Mouse (Mus musculus) limb, embryonic 12.5 days (tissue): ENCODE measurements around the gene Ints1. TPM values are rescaled to one million over a fixed set of nuclear protein-coding genes. Genes with fewer than 3 reads are reported as not detected.
"Not testable (repeated sequence)": the region's sequence is repeated elsewhere in the genome, so short reads cannot be mapped to it uniquely, and the experiment has no call there.

ENCODE experiments used
- ATAC-seq: fragments of 200-750 bp; cut with Nextera tagmentation; 2 replicates; pipeline ENCODE4 v1.8.0; 2017; ENCODE audit warnings: low read depth, moderate TSS enrichment; ENCODE audit not compliant: insufficient number of reproducible peaks, insufficient read depth, low FRiP score, low TSS enrichment
- H3K27ac ChIP-seq: fragments of 300-500 bp; sonication (generic); 2 replicates; pipeline ENCODE4 v1.5.1; 2016; ENCODE audit warnings: mild to moderate bottlenecking, moderate library complexity
- H3K27me3 ChIP-seq: fragments of 300-500 bp; sonication (generic); 2 replicates; pipeline ENCODE4 v1.6.1; 2016; ENCODE audit warnings: mild to moderate bottlenecking, moderate library complexity
- H3K36me3 ChIP-seq: fragments of 300-500 bp; sonication (generic); 2 replicates; pipeline ENCODE4 v1.6.1; 2016; ENCODE audit warnings: mild to moderate bottlenecking, moderate library complexity
- H3K4me1 ChIP-seq: fragments of 300-500 bp; sonication (generic); replicated peaks from 2 replicates; pipeline ENCODE4 v1.6.1; 2016
- H3K4me2 ChIP-seq: fragments of 300-500 bp; sonication (generic); 2 replicates; pipeline ENCODE4 v1.6.1; 2016; ENCODE audit warnings: mild to moderate bottlenecking, moderate library complexity
- H3K4me3 ChIP-seq: fragments of 300-500 bp; sonication (generic); replicated peaks from 2 replicates; pipeline ENCODE4 v1.5.1; 2016; ENCODE audit warnings: mild to moderate bottlenecking
- H3K9ac ChIP-seq: fragments of 300-500 bp; sonication (generic); replicated peaks from 2 replicates; pipeline ENCODE4 v1.6.1; 2016; ENCODE audit warnings: mild to moderate bottlenecking, moderate library complexity
- H3K9me3 ChIP-seq: fragments of 300-500 bp; sonication (generic); 2 replicates; pipeline ENCODE4 v1.6.1; 2016; ENCODE audit warnings: mild to moderate bottlenecking, moderate library complexity
- WGBS: fragments of 180-500 bp; shearing (Covaris S2); methylation state at CpG from one replicate; pipeline ENCODE4 v1.1.7; 2016; 5-methylcytosine and 5-hydroxymethylcytosine counted together
- polyA plus RNA-seq: library from polyadenylated mRNA; unstranded; fragments of >200 nt; fragmentation: Nextera tagmentation; extraction: Ambion mirVana; gene quantifications from 2 replicates; pipeline ENCODE4 v1.2.1, GENCODE M21; 2016

The Ints1 gene
- polyA plus RNA-seq, 1 experiment from 2014 or later, result 32.8 TPM

GRCm38 (mm10) chr5:139750535-139750934 is 24.9 kb downstream of the Ints1 start:
- ATAC-seq, result no peak
- Histone ChIP-seq H3K9ac (no peak overlapping the region), H3K4me3 (no peak overlapping the region), H3K4me1 (0 out of 2 replicates have a peak, but pooled peaks cover 4% of the 10 kb centered on the region), H3K36me3 (peaks cover 62% of the 10 kb centered on the region), H3K27ac (no peak overlapping the region), H3K9me3 (no peaks in the 10 kb centered on the region), H3K4me2 (no peak overlapping the region), H3K27me3 (no peaks in the 10 kb centered on the region)

GRCm38 (mm10) chr5:139749413-139750125 is 25.9 kb downstream of the Ints1 start:
- Histone ChIP-seq H3K27me3 (no peaks in the 10 kb centered on the region), H3K4me1 (0 out of 2 replicates have a peak, but pooled peaks cover 4% of the 10 kb centered on the region), H3K4me2 (no peak overlapping the region), H3K9me3 (no peaks in the 10 kb centered on the region), H3K9ac (no peak overlapping the region), H3K27ac (no peak overlapping the region), H3K4me3 (no peak overlapping the region), H3K36me3 (peaks cover 53% of the 10 kb centered on the region)
- 86% methylated on average over 16 of the region's 16 CpGs for WGBS
- ATAC-seq, result no peak

DNA sequence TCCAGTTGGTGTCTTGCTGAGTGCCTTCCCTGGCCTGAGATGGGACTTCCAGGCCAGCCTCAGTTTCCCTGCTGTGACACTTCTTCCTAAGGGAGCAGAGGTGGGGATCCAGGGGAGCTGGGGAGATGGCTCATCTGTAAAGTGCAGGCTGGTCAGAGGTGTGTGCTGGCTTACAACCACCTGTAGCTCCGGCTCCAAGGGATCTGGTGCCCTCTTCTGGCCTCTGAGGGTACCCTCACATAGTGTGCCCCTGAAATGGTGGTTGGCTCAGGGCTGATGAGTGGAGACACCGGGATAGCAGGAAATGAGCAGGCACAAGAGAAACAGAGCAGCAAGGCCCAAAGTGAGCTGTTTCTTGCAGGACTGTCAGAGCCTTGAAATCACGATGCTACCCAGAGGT is 29.7 kb downstream of the Ints1 start:
- no peak overlapping the region for H3K9ac ChIP-seq
- H3K9me3 ChIP-seq, result no peaks in the 10 kb centered on the region
- H3K4me2 ChIP-seq, result no peak overlapping the region
- no peaks in the 10 kb centered on the region for H3K27me3 ChIP-seq
- no peak overlapping the region for H3K27ac ChIP-seq
- peak; percentile 58 for ATAC-seq
- H3K4me1 ChIP-seq, result 0 out of 2 replicates have a peak, but pooled peaks cover 4% of the 10 kb centered on the region
- no peak overlapping the region for H3K4me3 ChIP-seq
- peaks cover 15% of the 10 kb centered on the region for H3K36me3 ChIP-seq
- 1% methylated on average over 3 of the region's 3 CpGs for WGBS

- 49% methylated on average over 3 of the region's 3 CpGs for WGBS
- ATAC-seq, H3K9ac ChIP-seq, H3K9me3 ChIP-seq, H3K4me2 ChIP-seq, H3K4me1 ChIP-seq, H3K27me3 ChIP-seq, H3K27ac ChIP-seq, H3K36me3 ChIP-seq, H3K4me3 ChIP-seq: not testable (repeated sequence)
Measured at GRCm38 (mm10) chr5:139742640-139743039, 32.8 kb downstream of the Ints1 start.

DNA sequence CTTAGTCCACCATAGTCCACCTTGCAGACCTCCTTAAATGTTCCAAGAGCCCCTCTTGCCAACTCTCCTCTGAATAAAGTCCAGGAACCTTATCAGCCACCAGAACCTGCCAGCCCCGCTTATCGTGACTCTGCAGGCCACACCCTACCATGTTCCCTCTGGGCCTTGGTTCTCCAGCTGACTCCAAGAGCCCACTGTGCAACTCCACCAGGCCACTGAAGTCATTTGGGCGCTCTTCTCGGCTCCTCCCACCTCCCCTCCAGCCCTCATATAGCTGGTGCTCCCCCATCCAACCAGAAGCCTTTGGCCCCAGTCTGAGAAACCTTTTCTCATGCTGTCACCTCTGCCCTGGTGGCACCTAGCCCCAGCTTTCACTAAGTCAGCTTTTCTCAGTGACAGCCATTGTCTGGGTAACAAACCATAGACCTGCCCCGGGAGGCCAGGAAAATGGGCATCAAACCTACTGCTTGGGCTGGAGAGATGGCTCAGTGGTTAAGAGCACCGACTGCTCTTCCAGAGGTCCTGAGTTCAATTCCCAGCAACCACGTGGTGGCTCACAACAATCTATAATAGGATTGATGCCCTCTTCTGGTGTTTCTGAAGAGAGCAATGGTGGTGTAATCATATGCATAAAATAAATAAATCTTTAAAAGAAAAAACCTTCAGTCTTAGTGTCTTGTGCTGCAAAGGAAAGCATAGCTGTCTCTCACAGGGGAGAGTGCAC is 36.7 kb downstream of the Ints1 start:
- H3K27me3 ChIP-seq, result no peaks in the 10 kb centered on the region
- no peak for ATAC-seq
- H3K9ac ChIP-seq, result no peak overlapping the region
- H3K36me3 ChIP-seq, result no peaks in the 10 kb centered on the region
- no peak overlapping the region for H3K27ac ChIP-seq
- peaks cover 28% of the 10 kb centered on the region for H3K4me1 ChIP-seq
- no peaks in the 10 kb centered on the region for H3K9me3 ChIP-seq
- no peak overlapping the region for H3K4me2 ChIP-seq
- 73% methylated on average over 7 of the region's 7 CpGs for WGBS
- no peak overlapping the region for H3K4me3 ChIP-seq

DNA sequence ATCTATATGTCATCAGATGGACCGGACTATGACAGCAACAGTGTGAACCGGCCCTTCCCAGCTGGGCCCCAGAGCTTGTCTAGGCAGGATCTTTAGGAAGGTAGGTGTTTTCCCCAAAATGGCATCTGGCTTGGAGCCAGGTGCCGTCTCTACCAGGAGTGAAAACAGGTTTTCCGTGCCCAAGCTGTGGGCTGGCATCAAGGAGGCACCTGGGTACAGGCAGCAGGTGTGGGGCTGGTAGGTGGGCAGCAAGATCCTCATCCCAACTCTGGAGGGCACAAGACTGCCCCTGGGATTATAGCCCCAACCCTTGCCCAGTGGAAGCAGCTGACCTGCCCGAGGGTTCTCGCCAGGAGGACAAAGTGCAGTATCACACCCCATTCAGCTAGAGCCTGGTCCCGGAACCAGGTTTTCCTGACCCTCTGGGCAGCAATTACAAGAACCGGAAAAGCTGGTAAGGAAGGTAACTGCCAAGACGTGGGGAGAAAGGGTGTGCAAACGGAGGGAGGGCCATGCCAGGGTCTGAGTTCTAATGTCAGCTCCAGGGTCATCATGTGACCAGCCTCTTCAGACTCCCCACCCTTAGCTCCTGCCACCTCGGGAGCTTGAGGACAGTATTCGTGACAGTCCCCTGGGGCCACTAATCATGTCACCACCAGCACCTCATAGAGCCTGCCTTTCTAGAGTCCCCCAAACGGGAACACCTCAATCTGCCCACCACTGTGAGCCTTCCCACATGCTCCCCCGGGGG is 37.5 kb downstream of the Ints1 start:
- ATAC-seq, result no peak
- WGBS, result 76% methylated on average over 14 of the region's 14 CpGs
- Histone ChIP-seq H3K27ac (no peak overlapping the region), H3K4me2 (no peak overlapping the region), H3K27me3 (no peaks in the 10 kb centered on the region), H3K9ac (no peak overlapping the region), H3K4me3 (no peak overlapping the region), H3K4me1 (peaks cover 31% of the 10 kb centered on the region), H3K9me3 (no peaks in the 10 kb centered on the region), H3K36me3 (no peaks in the 10 kb centered on the region)

DNA sequence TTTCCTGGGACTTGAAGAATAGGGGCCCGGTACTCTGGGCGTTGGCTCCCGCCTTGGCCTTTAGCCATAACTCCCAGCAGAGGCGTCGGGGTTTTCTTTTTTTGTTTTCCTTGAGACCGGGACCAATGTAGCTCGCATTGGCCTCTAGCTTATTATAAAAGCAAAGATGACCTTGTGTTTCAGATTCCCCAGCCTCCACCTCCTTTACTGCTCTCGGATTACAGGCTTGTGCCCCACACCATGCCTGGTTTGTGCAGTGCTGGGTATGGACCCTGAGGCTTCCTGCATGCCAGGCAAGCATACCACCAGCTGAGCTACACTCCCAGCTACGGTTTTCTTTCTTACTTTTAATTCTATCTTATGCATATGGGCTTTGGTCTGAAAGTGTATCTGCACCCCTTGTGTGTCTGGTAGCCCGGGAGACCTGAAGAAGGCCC is 39.0 kb downstream of the Ints1 start:
- H3K4me2 ChIP-seq, result peak overlapping the region; percentile 97
- H3K4me3 ChIP-seq, result peak overlapping the region; percentile 59
- 14% methylated on average over 10 of the region's 10 CpGs for WGBS
- H3K4me1 ChIP-seq, result peaks cover 44% of the 10 kb centered on the region
- no peak overlapping the region for H3K9ac ChIP-seq
- peak overlapping the region; percentile 57 for H3K27ac ChIP-seq
- no peaks in the 10 kb centered on the region for H3K9me3 ChIP-seq
- no peaks in the 10 kb centered on the region for H3K27me3 ChIP-seq
- peak; percentile 32; the same call in 1 of the 2 replicates for ATAC-seq
- no peaks in the 10 kb centered on the region for H3K36me3 ChIP-seq

DNA sequence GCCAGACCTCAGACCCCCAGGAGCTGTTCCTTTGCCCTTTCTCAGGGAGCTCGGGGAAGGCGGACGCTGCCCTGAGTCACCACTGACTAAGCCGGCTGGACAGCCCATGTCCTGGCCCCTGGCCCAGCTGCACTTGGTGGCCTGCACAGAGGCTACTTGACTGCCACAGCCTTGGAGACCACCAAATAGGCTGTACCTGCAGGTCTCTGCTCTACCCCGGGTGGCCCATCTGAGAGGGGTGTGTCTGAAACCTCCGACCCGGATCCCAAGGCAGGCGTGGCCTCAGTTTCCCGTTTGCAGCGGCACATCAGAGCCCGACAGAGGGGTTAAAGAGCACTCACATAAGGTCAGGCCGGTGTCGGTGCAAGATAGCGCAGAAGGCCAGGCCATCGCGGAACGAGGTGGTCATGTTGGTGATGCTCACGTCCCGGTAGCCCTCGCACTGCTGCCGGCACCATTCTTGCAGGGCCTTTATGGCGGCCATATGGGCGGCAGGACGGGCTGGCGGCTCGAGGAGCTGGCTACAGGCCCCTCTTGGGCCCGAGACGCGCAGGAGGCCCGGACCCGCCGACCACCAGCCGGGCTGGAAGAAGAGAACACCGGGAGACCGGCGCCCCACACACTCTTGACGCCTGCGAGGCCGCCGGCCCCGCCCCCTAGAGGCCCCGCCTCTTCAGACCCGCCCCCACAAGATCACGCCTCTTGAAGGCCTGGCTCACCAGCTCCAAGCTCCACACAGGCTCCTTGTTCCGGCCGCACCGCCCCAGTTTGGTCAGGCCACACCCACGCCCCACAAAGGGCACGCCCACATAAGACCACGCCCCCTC is 39.6 kb downstream of the Ints1 start, which contains the start of gene Micall2:
Gene Micall2, minus strand, starts transcription at position 660 of the 827 bp plus-strand sequence.
- peak within 1 kb of the TSS; percentile 59 for H3K4me3 ChIP-seq
- no peaks in the 10 kb centered on the region for H3K36me3 ChIP-seq
- H3K4me2 ChIP-seq, result peak within 1 kb of the TSS; percentile 97
- H3K27ac ChIP-seq, result peak within 1 kb of the TSS; percentile 57
- peak; percentile 95 for ATAC-seq
- H3K27me3 ChIP-seq, result no peaks in the 10 kb centered on the region
- H3K4me1 ChIP-seq, result peaks cover 50% of the 10 kb centered on the region
- peak within 1 kb of the TSS; percentile 65 for H3K9ac ChIP-seq
- 5% methylated on average over 50 of the region's 50 CpGs for WGBS
- no peaks in the 10 kb centered on the region for H3K9me3 ChIP-seq

DNA sequence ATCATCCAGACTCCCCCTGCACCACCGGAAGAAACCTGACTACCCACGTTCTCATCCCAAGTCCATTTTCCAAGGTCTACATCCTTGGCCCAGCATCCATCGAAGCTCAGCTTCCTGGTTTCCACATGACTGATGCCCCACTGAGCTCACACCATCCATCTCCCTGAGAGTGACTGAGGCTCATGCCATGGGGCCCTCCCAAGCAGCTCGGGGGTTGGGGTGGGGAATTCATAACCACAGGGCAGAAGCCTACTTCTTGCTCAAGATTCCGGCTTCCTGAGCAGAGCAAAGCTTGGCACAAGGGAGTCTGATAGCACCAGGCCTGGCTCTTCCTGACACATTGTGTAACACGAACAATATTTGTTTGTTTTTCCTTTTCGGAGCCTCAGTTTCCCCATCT is 40.7 kb downstream of the Ints1 start:
- peak overlapping the region; percentile 59; the same call in 1 of the 2 replicates for H3K4me3 ChIP-seq
- H3K36me3 ChIP-seq, result no peaks in the 10 kb centered on the region
- no peak overlapping the region for H3K27ac ChIP-seq
- WGBS, result 78% methylated on average over 7 of the region's 7 CpGs
- H3K9ac ChIP-seq, result no peak overlapping the region; the same call in 1 of the 2 replicates
- peak overlapping the region; percentile 97 for H3K4me2 ChIP-seq
- no peak for ATAC-seq
- H3K9me3 ChIP-seq, result no peaks in the 10 kb centered on the region
- H3K27me3 ChIP-seq, result no peaks in the 10 kb centered on the region
- peaks cover 61% of the 10 kb centered on the region for H3K4me1 ChIP-seq

DNA sequence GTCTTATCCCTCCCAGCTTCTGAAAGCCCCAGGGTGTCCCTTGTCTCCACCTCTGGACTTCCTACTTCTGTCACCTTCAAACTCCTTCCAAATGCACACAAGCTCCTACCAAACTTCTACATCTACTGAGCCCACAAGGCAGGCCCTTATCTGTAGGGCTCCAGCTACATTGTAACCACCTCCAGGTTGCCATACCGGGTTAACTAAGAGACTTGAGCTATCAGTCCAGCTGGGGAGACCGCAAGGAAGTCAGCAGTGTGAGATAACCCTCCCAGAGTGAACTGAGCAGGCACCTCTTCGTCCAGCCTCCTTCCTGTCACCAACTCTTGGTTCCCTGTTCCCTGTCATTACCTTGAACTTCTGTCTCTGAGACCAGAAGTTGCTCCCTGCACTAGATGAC is 41.5 kb downstream of the Ints1 start:
- H3K27me3 ChIP-seq, result no peaks in the 10 kb centered on the region
- H3K9me3 ChIP-seq, result no peaks in the 10 kb centered on the region
- 0 out of 2 replicates have a peak overlapping the region, but pooled peaks have one; percentile 15 for H3K4me2 ChIP-seq
- H3K27ac ChIP-seq, result no peak overlapping the region
- H3K4me3 ChIP-seq, result no peak overlapping the region
- ATAC-seq, result no peak
- 86% methylated on average over 3 of the region's 3 CpGs for WGBS
- peaks cover 63% of the 10 kb centered on the region for H3K4me1 ChIP-seq
- no peak overlapping the region for H3K9ac ChIP-seq
- no peaks in the 10 kb centered on the region for H3K36me3 ChIP-seq
